Mouse (Mus musculus): ENCODE measurements around the gene Anks1.
A peak's percentile ranks its signal among the peaks of the same experiment; 100 is the strongest.
"Not testable (repeated sequence)": the region's sequence is repeated elsewhere in the genome, so short reads cannot be mapped to it uniquely, and the experiment has no call there.

Anks1 gene

GRCm38 (mm10) chr17:27931826-27932225 lies 22.7 kb downstream of the Anks1 start:
- DNase-seq (ENCODE audit: low read depth, low spot score): no peak

- DNase-seq (ENCODE audit: low read depth, low spot score): peak; percentile 41
Observed at GRCm38 (mm10) chr17:27934136-27934910, 25.2 kb downstream of the Anks1 start.

DNA sequence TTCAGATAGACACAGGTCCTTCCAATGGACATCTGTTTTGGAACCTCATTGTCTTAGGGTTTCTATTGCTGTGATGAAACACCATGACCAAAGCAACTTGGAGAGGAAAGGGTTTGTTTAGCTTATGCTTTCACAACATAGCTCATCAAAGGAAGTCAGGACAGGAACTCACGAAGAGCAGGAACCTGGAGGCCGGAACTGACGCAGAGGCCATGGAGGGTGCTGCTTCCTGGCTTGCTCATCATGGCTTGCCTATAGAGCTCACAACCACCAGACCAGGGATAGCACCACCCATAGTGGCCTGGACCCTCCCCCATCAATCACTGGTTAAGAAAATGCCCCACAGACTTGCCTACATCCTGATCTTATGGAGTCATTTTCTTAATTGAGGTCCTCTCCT lies 26.0 kb downstream of the Anks1 start:
- no peak for DNase-seq (ENCODE audit: low read depth, low spot score)

DNA sequence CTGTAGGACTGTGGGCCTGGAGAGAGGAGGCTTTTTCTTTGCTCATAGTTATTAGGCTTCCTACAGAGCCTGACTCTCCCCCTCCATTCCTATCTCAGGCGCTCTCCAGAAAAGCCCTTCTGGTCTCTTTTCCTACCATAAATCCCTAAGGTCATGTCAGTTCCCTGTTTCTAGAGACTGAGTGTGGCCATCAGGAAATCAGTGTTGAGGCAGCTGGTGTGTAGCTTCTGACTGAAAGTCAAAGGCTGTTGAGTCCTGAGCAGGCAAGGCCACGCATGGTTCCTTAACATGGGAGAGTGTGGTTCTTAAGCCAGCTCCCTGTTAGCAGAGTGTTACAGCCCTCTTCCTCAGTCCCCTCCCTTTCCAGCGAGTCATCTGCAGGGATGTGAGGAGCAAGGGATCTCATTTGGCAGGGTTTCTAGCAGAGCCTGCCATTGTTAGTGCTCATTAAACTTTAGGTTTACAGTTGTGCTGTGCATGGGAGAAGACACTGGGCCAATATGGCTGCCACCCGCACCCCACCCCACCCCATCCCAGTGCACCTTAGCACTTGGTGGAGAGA lies 28.0 kb downstream of the Anks1 start:
- DNase-seq (ENCODE audit: low read depth, low spot score): no peak

DNA sequence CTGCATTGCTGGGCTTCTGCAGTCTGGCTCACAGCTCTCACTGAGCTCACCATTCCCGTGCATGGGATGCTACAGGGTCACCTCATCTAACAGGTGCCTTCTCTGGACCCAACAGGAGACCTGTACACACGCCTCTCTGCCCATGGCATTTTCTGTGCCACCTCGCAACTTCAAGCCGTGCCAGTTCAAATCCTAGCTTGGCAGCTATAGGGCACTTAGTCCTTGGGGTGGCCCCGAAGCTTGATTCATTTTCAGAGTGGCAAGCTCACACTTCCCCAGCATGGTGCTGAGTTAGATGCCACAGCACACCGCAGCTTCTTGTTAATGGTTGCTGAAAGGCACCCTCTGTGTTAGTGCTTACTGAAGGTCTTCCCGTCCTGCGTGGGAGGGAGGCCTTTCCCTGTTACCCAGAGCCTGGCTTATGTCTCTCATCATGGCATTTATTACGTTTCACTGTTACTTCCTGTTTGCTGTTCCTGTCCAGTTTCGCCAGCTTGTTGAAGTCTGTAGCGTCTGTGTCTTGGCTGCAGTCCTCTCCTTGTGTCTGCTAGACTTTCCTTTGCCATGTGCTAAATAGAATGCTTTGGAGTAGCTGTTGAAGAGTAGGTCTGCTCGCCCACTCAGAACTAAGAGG lies 29.1 kb downstream of the Anks1 start:
- DNase-seq (ENCODE audit: low read depth, low spot score): peak; percentile 63

- DNase-seq (ENCODE audit: low read depth, low spot score): no peak
Observed at GRCm38 (mm10) chr17:27939028-27939427, 29.9 kb downstream of the Anks1 start.

- no peak for DNase-seq (ENCODE audit: low read depth, low spot score)
Observed at GRCm38 (mm10) chr17:27940352-27940751, 31.2 kb downstream of the Anks1 start.

DNA sequence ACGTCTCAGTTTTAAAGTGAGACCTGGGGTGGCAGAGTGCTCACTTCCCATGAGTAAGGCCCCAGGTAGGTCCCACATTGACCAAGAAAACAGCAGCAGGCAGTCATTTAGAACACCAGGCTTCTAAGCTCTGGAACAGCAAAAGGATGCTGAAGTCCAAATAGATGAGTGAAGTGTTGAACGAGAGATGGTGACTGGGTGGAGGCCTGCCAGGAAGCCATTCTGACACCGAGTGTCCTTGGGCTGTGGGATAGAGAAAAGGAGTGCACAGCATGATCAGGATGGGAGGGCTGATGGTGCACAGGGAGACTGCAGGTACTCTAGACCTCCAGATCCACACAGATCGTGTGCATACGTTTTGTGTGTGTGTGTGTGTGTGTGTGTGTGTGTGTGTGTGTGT lies 32.1 kb downstream of the Anks1 start:
- DNase-seq (ENCODE audit: low read depth, low spot score): no peak

DNA sequence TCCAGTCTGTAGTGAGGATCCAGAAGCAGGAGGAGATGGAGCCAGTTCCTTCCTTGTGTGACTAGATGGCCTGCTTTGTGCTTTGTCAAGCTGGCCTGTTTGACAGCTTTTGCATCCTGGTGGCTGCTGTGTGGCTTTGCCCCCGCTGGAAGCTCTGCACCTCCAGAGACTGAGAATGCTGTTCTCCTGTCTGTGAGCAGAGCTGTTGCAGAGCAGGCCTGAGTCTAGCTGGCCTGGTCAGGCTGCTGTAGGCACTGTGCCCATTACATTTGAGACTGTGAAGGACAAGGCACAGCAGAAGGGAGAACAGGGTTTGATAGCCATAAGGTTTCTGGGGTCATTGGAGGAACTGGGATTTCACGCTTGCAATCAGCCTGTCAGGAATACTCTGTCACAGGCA lies 32.6 kb downstream of the Anks1 start:
- peak; percentile 77 for DNase-seq (ENCODE audit: low read depth, low spot score)

DNA sequence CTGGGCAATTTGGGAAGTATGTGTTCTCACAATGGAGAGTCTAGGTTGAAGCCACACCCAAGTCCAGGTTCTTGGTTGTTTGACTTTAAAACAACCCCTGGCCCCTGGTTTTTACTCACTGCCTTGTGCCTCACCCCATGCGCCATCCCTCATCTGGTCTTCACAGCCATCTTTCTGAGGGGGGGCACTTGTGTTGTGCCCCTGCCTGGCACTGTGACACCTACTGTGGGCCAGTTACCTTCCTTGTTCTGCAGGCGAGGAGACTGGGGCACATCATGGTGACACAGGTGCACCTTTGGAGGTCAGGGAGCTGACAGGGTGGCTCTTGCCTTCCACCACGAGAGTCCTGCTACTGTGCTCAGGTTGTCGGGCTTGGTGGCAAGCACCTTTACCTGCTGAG lies 33.0 kb downstream of the Anks1 start:
- no peak for DNase-seq (ENCODE audit: low read depth, low spot score)

- peak; percentile 97 for DNase-seq (ENCODE audit: low read depth, low spot score)
Observed at GRCm38 (mm10) chr17:27945546-27946216, 36.6 kb downstream of the Anks1 start.

- no peak for DNase-seq (ENCODE audit: low read depth, low spot score)
Observed at GRCm38 (mm10) chr17:27946371-27946770, 37.3 kb downstream of the Anks1 start.

DNA sequence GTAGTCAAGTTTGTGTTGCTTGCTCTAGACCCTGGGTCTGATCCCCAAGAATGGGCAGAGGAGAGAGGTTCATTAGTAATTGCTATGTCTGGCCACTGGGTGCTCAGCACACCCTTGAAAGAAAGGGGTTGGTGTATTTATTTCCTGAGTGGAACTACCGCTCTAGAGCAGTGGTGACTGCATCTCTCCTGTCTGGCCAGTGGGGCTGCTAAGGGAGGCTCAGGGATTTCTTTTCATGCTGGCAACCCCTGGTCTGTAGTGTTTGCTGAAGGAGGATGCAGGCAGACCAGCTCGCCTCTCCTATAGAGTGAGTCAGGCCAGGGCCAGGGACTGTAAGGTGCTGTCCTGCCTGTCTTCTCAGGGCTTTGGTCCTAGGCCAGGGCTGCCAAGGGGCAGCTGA lies 38.0 kb downstream of the Anks1 start:
- DNase-seq (ENCODE audit: low read depth, low spot score): no peak

DNA sequence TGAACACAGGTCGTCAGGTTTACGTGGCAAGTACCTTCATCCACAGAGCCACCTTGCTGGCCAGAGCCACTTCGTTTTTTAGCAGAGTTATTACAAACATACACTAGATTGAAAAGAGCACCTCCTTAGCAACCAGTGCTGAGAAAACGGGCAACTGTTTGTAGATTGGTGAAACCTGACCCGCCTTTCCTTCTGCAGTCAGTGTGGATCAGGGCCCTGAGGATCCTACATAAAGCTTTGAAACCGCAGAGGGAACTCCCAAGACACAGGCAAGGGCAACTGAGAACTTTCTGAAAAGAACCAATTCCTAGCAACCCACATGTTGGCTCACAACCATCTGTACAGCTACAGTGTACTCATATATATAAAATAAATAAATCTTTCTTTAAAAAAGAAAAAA lies 44.0 kb downstream of the Anks1 start:
- DNase-seq (ENCODE audit: low read depth, low spot score): no peak

DNA sequence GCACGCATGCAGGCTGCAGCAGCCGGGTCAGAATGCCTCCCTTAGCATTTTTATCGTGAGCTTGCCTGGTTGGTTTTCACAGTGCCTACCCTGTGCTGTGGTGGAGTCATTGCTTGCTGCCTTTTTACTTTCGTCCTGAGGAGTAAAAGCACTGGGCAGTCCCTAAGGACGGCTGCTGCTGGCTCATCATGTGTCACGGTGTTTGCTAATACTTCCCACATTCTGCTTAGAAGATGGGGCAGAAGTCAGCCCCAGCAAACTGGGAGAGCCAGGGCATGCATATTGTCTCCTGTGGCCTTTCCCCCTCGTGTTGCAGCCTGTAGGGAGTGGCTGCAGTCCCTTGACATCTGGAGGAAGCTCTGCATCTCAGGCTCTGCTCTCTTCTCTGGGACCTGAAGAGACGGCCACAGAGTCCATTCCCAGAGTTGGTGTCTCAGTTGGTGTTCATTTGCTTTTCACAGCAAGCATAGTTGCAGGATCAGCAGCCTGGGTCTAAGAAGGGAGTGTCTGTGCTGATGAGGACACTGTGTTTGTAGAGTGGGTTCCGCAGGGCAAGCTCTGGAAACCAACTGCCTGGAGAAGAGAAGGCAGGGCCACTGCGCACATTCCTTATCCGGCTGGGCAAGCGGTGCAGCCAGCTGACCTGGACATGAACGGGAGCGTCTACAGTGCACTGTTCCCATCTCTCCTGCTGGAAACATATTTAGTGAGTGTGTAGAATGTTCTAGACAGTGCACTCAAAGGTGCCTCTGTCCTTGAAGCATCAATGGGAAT lies 45.7 kb downstream of the Anks1 start:
- DNase-seq (ENCODE audit: low read depth, low spot score): no peak

DNA sequence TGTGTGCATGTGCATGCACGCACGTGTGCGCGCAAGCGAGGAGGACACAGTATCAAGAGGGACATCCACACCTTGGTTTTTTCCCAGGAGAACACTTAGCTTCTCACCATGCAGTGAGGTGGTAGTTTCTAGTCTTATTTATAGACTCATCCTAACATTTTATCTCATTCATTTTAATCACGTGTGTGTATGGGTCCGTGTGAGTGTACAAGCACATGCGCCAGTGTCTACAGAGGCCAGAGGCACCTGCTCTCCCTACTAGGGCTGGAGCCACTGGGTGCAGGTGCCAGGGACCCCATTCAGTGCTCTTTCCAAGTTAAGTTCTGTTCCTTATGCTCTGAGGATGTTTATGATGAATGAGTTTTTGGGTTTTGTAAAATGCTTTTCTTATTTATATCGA lies 48.5 kb downstream of the Anks1 start:
- DNase-seq (ENCODE audit: low read depth, low spot score): no peak

GRCm38 (mm10) chr17:27960128-27961111 lies 51.3 kb downstream of the Anks1 start:
- peak; percentile 91 for DNase-seq (ENCODE audit: low read depth, low spot score)

- not testable (repeated sequence) for DNase-seq (ENCODE audit: low read depth, low spot score)
Observed at GRCm38 (mm10) chr17:27963120-27963519, 54.0 kb downstream of the Anks1 start.

- no peak for DNase-seq (ENCODE audit: low read depth, low spot score)
Observed at GRCm38 (mm10) chr17:27964607-27965006, 55.5 kb downstream of the Anks1 start.

GRCm38 (mm10) chr17:27965292-27965691 lies 56.2 kb downstream of the Anks1 start:
- no peak for DNase-seq (ENCODE audit: low read depth, low spot score)
